Mouse (Mus musculus) MEL-GATA-1-ER (cell line): ENCODE measurements around the gene Gm4353.

Experiments
- DNase-seq: peaks from one replicate; pipeline ENCODE4 v3.0.0-alpha.2; 2012; ENCODE audit warnings: low read depth; ENCODE audit errors: extremely low read depth

The Gm4353 gene

GRCm38 (mm10) chr7:116040470-116041019 lies 43.9 kb downstream of the Gm4353 start:
- no peak for DNase-seq

GRCm38 (mm10) chr7:116039538-116040466 lies 44.6 kb downstream of the Gm4353 start:
- DNase-seq, result peak; percentile 41

- no peak for DNase-seq
Observed at GRCm38 (mm10) chr7:116039196-116039537, 45.3 kb downstream of the Gm4353 start, which contains the start of gene 1110004F10Rik. Gene 1110004F10Rik (plus strand): TSS chr7:116039397.

GRCm38 (mm10) chr7:116038511-116038910 lies 45.9 kb downstream of the Gm4353 start, which contains the start of gene Sox6:
Gene Sox6 (minus strand): TSS chr7:116038796.
- no peak for DNase-seq

GRCm38 (mm10) chr7:116038024-116038423 lies 46.4 kb downstream of the Gm4353 start:
- DNase-seq, result no peak

- DNase-seq, result no peak
Observed at GRCm38 (mm10) chr7:116036591-116037555, 47.6 kb downstream of the Gm4353 start.

GRCm38 (mm10) chr7:116035504-116035903 lies 48.9 kb downstream of the Gm4353 start:
- DNase-seq, result no peak

- no peak for DNase-seq
Observed at GRCm38 (mm10) chr7:116034282-116034758, 50.1 kb downstream of the Gm4353 start.

- no peak for DNase-seq
Observed at GRCm38 (mm10) chr7:116033371-116034241, 50.8 kb downstream of the Gm4353 start.
